Mouse (Mus musculus) midbrain, embryonic 12.5 days (tissue): ENCODE data around the gene Specc1. TPM values are rescaled to one million over a fixed set of nuclear protein-coding genes. Genes with fewer than 3 reads are reported as not detected.

Experiments
- ATAC-seq: fragments of 200-750 bp; cut with Nextera tagmentation; 2 replicates; pipeline ENCODE4 v1.8.0; 2017; ENCODE audit warnings: low read depth, moderate TSS enrichment, moderate library complexity; ENCODE audit not compliant: low FRiP score
- H3K27ac ChIP-seq: fragments of 300-500 bp; sonication (generic); replicated peaks from 2 replicates; pipeline ENCODE4 v1.5.1; 2016; ENCODE audit warnings: mild to moderate bottlenecking
- H3K27me3 ChIP-seq: fragments of 300-500 bp; sonication (generic); 2 replicates; pipeline ENCODE4 v1.6.1; 2016; ENCODE audit warnings: mild to moderate bottlenecking
- H3K36me3 ChIP-seq: fragments of 300-500 bp; sonication (generic); 2 replicates; pipeline ENCODE4 v1.6.1; 2016
- H3K4me1 ChIP-seq: fragments of 300-500 bp; sonication (generic); 2 replicates; pipeline ENCODE4 v1.6.1; 2016
- H3K4me2 ChIP-seq: fragments of 300-500 bp; sonication (generic); replicated peaks from 2 replicates; pipeline ENCODE4 v1.6.1; 2016; ENCODE audit warnings: mild to moderate bottlenecking, moderate library complexity
- H3K4me3 ChIP-seq: fragments of 300-500 bp; sonication (generic); 2 replicates; pipeline ENCODE4 v1.5.1; 2016; ENCODE audit warnings: mild to moderate bottlenecking
- H3K9ac ChIP-seq: fragments of 300-500 bp; sonication (generic); replicated peaks from 2 replicates; pipeline ENCODE4 v1.6.1; 2016; ENCODE audit warnings: mild to moderate bottlenecking, moderate library complexity
- H3K9me3 ChIP-seq: fragments of 300-500 bp; sonication (generic); 2 replicates; pipeline ENCODE4 v1.6.1; 2016; ENCODE audit warnings: mild to moderate bottlenecking
- WGBS: fragments of 180-500 bp; shearing (Covaris S2); methylation state at CpG from one replicate; pipeline ENCODE4 v1.1.7; 2016; 5-methylcytosine and 5-hydroxymethylcytosine counted together
- polyA plus RNA-seq: library from polyadenylated mRNA; unstranded; fragments of >200 nt; fragmentation: Nextera tagmentation; extraction: Ambion mirVana; gene quantifications from 2 replicates; pipeline ENCODE4 v1.2.1, GENCODE M21; 2016

Specc1 gene
- polyA plus RNA-seq, 1 experiment from 2014 or later, result 16.6 TPM

GRCm38 (mm10) chr11:62128197-62128596 lies 171.6 kb downstream of the Specc1 start:
- H3K9ac ChIP-seq, result no peak overlapping the region
- H3K4me3 ChIP-seq, result no peak overlapping the region
- H3K36me3 ChIP-seq, result peaks cover 12% of the 10 kb centered on the region; the same call in 1 of the 2 replicates
- no peak overlapping the region for H3K27ac ChIP-seq
- no peak overlapping the region for H3K4me2 ChIP-seq
- H3K27me3 ChIP-seq, result peaks cover 23% of the 10 kb centered on the region
- H3K4me1 ChIP-seq, result peaks cover 14% of the 10 kb centered on the region
- no peak for ATAC-seq
- H3K9me3 ChIP-seq, result no peaks in the 10 kb centered on the region
- 85% methylated on average over 8 of the region's 8 CpGs for WGBS

- no peak overlapping the region for H3K4me2 ChIP-seq
- peaks cover 12% of the 10 kb centered on the region; the same call in 1 of the 2 replicates for H3K36me3 ChIP-seq
- 13% methylated on average over 3 of the region's 3 CpGs for WGBS
- H3K27me3 ChIP-seq, result peaks cover 23% of the 10 kb centered on the region
- H3K4me1 ChIP-seq, result peaks cover 14% of the 10 kb centered on the region
- peak overlapping the region; percentile 25; the same call in 1 of the 2 replicates for H3K27ac ChIP-seq
- ATAC-seq, result peak; percentile 54
- H3K4me3 ChIP-seq, result no peak overlapping the region
- H3K9me3 ChIP-seq, result no peaks in the 10 kb centered on the region
- no peak overlapping the region for H3K9ac ChIP-seq
These were observed 173.6 kb downstream of the Specc1 start for GRCm38 (mm10) chr11:62130191-62130590.

- no peaks in the 10 kb centered on the region for H3K9me3 ChIP-seq
- no peak overlapping the region for H3K4me2 ChIP-seq
- H3K4me3 ChIP-seq, result no peak overlapping the region
- H3K4me1 ChIP-seq, result peaks cover 14% of the 10 kb centered on the region
- WGBS, result 17% methylated on average over 2 of the region's 2 CpGs
- no peak overlapping the region for H3K27ac ChIP-seq
- no peak overlapping the region for H3K9ac ChIP-seq
- peaks cover 23% of the 10 kb centered on the region for H3K27me3 ChIP-seq
- no peak for ATAC-seq
- H3K36me3 ChIP-seq, result peaks cover 12% of the 10 kb centered on the region; the same call in 1 of the 2 replicates
These were observed 174.2 kb downstream of the Specc1 start for GRCm38 (mm10) chr11:62130685-62131295.

- no peak overlapping the region for H3K4me3 ChIP-seq
- H3K4me1 ChIP-seq, result peaks cover 14% of the 10 kb centered on the region
- peaks cover 23% of the 10 kb centered on the region for H3K27me3 ChIP-seq
- WGBS, result 91% methylated on average over 4 of the region's 4 CpGs
- H3K9me3 ChIP-seq, result no peaks in the 10 kb centered on the region
- ATAC-seq, result no peak
- no peak overlapping the region for H3K27ac ChIP-seq
- H3K36me3 ChIP-seq, result peaks cover 12% of the 10 kb centered on the region; the same call in 1 of the 2 replicates
- H3K4me2 ChIP-seq, result no peak overlapping the region
- H3K9ac ChIP-seq, result no peak overlapping the region
These were observed 175.0 kb downstream of the Specc1 start for GRCm38 (mm10) chr11:62131601-62132000.

GRCm38 (mm10) chr11:62134191-62134590 lies 177.6 kb downstream of the Specc1 start:
- H3K9ac ChIP-seq, result no peak overlapping the region
- no peak overlapping the region for H3K4me3 ChIP-seq
- no peak overlapping the region for H3K4me2 ChIP-seq
- peaks cover 17% of the 10 kb centered on the region; the same call in 1 of the 2 replicates for H3K27me3 ChIP-seq
- ATAC-seq, result no peak
- H3K4me1 ChIP-seq, result peaks cover 14% of the 10 kb centered on the region
- whole genome bisulfite sequencing, result 91% methylated on average over 2 of the region's 2 CpGs
- no peaks in the 10 kb centered on the region for H3K9me3 ChIP-seq
- peaks cover 12% of the 10 kb centered on the region; the same call in 1 of the 2 replicates for H3K36me3 ChIP-seq
- no peak overlapping the region for H3K27ac ChIP-seq

- ATAC-seq, result no peak
- WGBS, result 90% methylated on average over 7 of the region's 7 CpGs
- Histone ChIP-seq H3K4me1 (no peaks in the 10 kb centered on the region), H3K9ac (no peak overlapping the region), H3K36me3 (peaks cover 20% of the 10 kb centered on the region), H3K9me3 (no peaks in the 10 kb centered on the region), H3K27me3 (no peaks in the 10 kb centered on the region), H3K4me2 (no peak overlapping the region), H3K4me3 (no peak overlapping the region), H3K27ac (no peak overlapping the region)
These were observed 188.9 kb downstream of the Specc1 start for GRCm38 (mm10) chr11:62145216-62146110.

GRCm38 (mm10) chr11:62146661-62147060 lies 190.1 kb downstream of the Specc1 start:
- WGBS, result 86% methylated on average over 1 of the region's 1 CpGs
- Histone ChIP-seq H3K4me1 (no peaks in the 10 kb centered on the region), H3K9me3 (no peaks in the 10 kb centered on the region), H3K4me2 (no peak overlapping the region), H3K27ac (no peak overlapping the region), H3K4me3 (no peak overlapping the region), H3K9ac (no peak overlapping the region), H3K27me3 (no peaks in the 10 kb centered on the region), H3K36me3 (peaks cover 22% of the 10 kb centered on the region)
- ATAC-seq, result no peak

GRCm38 (mm10) chr11:62148026-62148425 lies 191.5 kb downstream of the Specc1 start:
- H3K36me3 ChIP-seq, result peaks cover 25% of the 10 kb centered on the region
- H3K4me2 ChIP-seq, result no peak overlapping the region
- no peaks in the 10 kb centered on the region for H3K4me1 ChIP-seq
- no peaks in the 10 kb centered on the region for H3K27me3 ChIP-seq
- no peak overlapping the region for H3K4me3 ChIP-seq
- no peaks in the 10 kb centered on the region for H3K9me3 ChIP-seq
- no peak for ATAC-seq
- 92% methylated on average over 3 of the region's 3 CpGs for WGBS
- H3K9ac ChIP-seq, result no peak overlapping the region
- H3K27ac ChIP-seq, result no peak overlapping the region

GRCm38 (mm10) chr11:62148449-62148848 lies 191.9 kb downstream of the Specc1 start:
- H3K4me2 ChIP-seq, result no peak overlapping the region
- 90% methylated on average over 6 of the region's 6 CpGs for WGBS
- H3K9me3 ChIP-seq, result no peaks in the 10 kb centered on the region
- ATAC-seq, result no peak
- H3K27ac ChIP-seq, result no peak overlapping the region
- no peaks in the 10 kb centered on the region for H3K27me3 ChIP-seq
- H3K9ac ChIP-seq, result no peak overlapping the region
- H3K4me3 ChIP-seq, result no peak overlapping the region
- peaks cover 25% of the 10 kb centered on the region for H3K36me3 ChIP-seq
- H3K4me1 ChIP-seq, result no peaks in the 10 kb centered on the region

GRCm38 (mm10) chr11:62153057-62153456 lies 196.5 kb downstream of the Specc1 start:
- no peaks in the 10 kb centered on the region for H3K27me3 ChIP-seq
- peaks cover 14% of the 10 kb centered on the region for H3K36me3 ChIP-seq
- ATAC-seq, result no peak
- H3K4me1 ChIP-seq, result no peaks in the 10 kb centered on the region
- no peak overlapping the region for H3K9ac ChIP-seq
- H3K4me2 ChIP-seq, result no peak overlapping the region
- H3K9me3 ChIP-seq, result no peaks in the 10 kb centered on the region
- WGBS, result 98% methylated on average over 4 of the region's 4 CpGs
- no peak overlapping the region for H3K4me3 ChIP-seq
- H3K27ac ChIP-seq, result no peak overlapping the region

GRCm38 (mm10) chr11:62159803-62160202 lies 203.2 kb downstream of the Specc1 start:
- no peak overlapping the region for H3K4me2 ChIP-seq
- no peak for ATAC-seq
- no peak overlapping the region for H3K27ac ChIP-seq
- 90% methylated on average over 7 of the region's 7 CpGs for WGBS
- no peaks in the 10 kb centered on the region for H3K27me3 ChIP-seq
- no peak overlapping the region for H3K4me3 ChIP-seq
- H3K36me3 ChIP-seq, result 0 out of 2 replicates have a peak, but pooled peaks cover 9% of the 10 kb centered on the region
- H3K9ac ChIP-seq, result no peak overlapping the region
- no peaks in the 10 kb centered on the region for H3K4me1 ChIP-seq
- no peaks in the 10 kb centered on the region for H3K9me3 ChIP-seq

- WGBS, result 91% methylated on average over 2 of the region's 2 CpGs
- no peaks in the 10 kb centered on the region for H3K9me3 ChIP-seq
- no peak overlapping the region for H3K9ac ChIP-seq
- H3K4me1 ChIP-seq, result peaks cover under 1% of the 10 kb centered on the region; the same call in 1 of the 2 replicates
- 0 out of 2 replicates have a peak, but pooled peaks cover 7% of the 10 kb centered on the region for H3K36me3 ChIP-seq
- H3K4me2 ChIP-seq, result no peak overlapping the region
- no peak for ATAC-seq
- no peaks in the 10 kb centered on the region for H3K27me3 ChIP-seq
- H3K4me3 ChIP-seq, result no peak overlapping the region
- no peak overlapping the region for H3K27ac ChIP-seq
These were observed 204.9 kb downstream of the Specc1 start for GRCm38 (mm10) chr11:62161450-62161849.
